Mouse (Mus musculus): ENCODE results near the gene Tmed10. TPM values are rescaled to one million over a fixed set of nuclear protein-coding genes. Genes with fewer than 3 reads are reported as not detected.

Tmed10 gene
- total and polyA plus RNA-seq, 3 experiments = 60.0 to 211 (median 70.2) TPM

Other genes with a start within 250 kb of the Tmed10 start
- 0.21 and 0.97 TPM in 2 replicates for gene Rps6kl1, start 223.6 kb downstream of the Tmed10 start, total RNA-seq (2012; rRNA removed)
- 0.36 and 0.43 TPM in 2 replicates for gene Rps6kl1, start 223.6 kb downstream of the Tmed10 start, total RNA-seq (2014; rRNA removed)
- 0.59 and 0.86 TPM in 2 replicates for gene Rps6kl1, start 223.6 kb downstream of the Tmed10 start, polyA plus RNA-seq (2012; ENCODE audit: insufficient read length, low read depth)
- gene Pgf, start 197.1 kb downstream of the Tmed10 start, total RNA-seq (2012; rRNA removed) = 0.34 and 0.50 TPM in 2 replicates
- gene Pgf, start 197.1 kb downstream of the Tmed10 start, total RNA-seq (2014; rRNA removed) = 0.64 and 0.76 TPM in 2 replicates
- gene Pgf, start 197.1 kb downstream of the Tmed10 start, polyA plus RNA-seq (2012; ENCODE audit: insufficient read length, low read depth) = 0.73 and 1.7 TPM in 2 replicates
- gene Eif2b2, start 155.4 kb downstream of the Tmed10 start, total RNA-seq (2012; rRNA removed) = 123 and 138 TPM in 2 replicates
- 83.6 and 94.9 TPM in 2 replicates for gene Eif2b2, start 155.4 kb downstream of the Tmed10 start, total RNA-seq (2014; rRNA removed)
- gene Eif2b2, start 155.4 kb downstream of the Tmed10 start, polyA plus RNA-seq (2012; ENCODE audit: insufficient read length, low read depth) = 143 and 180 TPM in 2 replicates
- gene Mlh3, start 104.2 kb downstream of the Tmed10 start, total RNA-seq (2012; rRNA removed) = 6.1 and 7.8 TPM in 2 replicates
- gene Mlh3, start 104.2 kb downstream of the Tmed10 start, total RNA-seq (2014; rRNA removed) = 8.2 and 9.8 TPM in 2 replicates
- gene Mlh3, start 104.2 kb downstream of the Tmed10 start, polyA plus RNA-seq (2012; ENCODE audit: insufficient read length, low read depth) = 6.7 and 8.3 TPM in 2 replicates
- gene Acyp1, start 86.4 kb downstream of the Tmed10 start, total RNA-seq (2012; rRNA removed) = 22.7 and 27.5 TPM in 2 replicates
- 34.0 and 37.2 TPM in 2 replicates for gene Acyp1, start 86.4 kb downstream of the Tmed10 start, total RNA-seq (2014; rRNA removed)
- 10.7 and 15.3 TPM in 2 replicates for gene Acyp1, start 86.4 kb downstream of the Tmed10 start, polyA plus RNA-seq (2012; ENCODE audit: insufficient read length, low read depth)
- gene Zc2hc1c, start 86.3 kb downstream of the Tmed10 start, total RNA-seq (2012; rRNA removed) = 0.08 and 0.13 TPM in 2 replicates
- gene Zc2hc1c, start 86.3 kb downstream of the Tmed10 start, total RNA-seq (2014; rRNA removed) = not detected in 2 replicates
- gene Zc2hc1c, start 86.3 kb downstream of the Tmed10 start, polyA plus RNA-seq (2012; ENCODE audit: insufficient read length, low read depth) = 0.13 and 0.19 TPM in 2 replicates
- 23.5 and 27.4 TPM in 2 replicates for gene Nek9, start 35.5 kb downstream of the Tmed10 start, total RNA-seq (2012; rRNA removed)
- gene Nek9, start 35.5 kb downstream of the Tmed10 start, total RNA-seq (2014; rRNA removed) = 12.7 and 15.6 TPM in 2 replicates
- 30.9 and 32.0 TPM in 2 replicates for gene Nek9, start 35.5 kb downstream of the Tmed10 start, polyA plus RNA-seq (2012; ENCODE audit: insufficient read length, low read depth)
- gene Fos, start 99.0 kb upstream of the Tmed10 start, total RNA-seq (2012; rRNA removed) = 0.17 and 0.21 TPM in 2 replicates
- 0.20 and 0.76 TPM in 2 replicates for gene Fos, start 99.0 kb upstream of the Tmed10 start, total RNA-seq (2014; rRNA removed)
- gene Fos, start 99.0 kb upstream of the Tmed10 start, polyA plus RNA-seq (2012; ENCODE audit: insufficient read length, low read depth) = 0.11 and 0.26 TPM in 2 replicates
- 86.5 and 88.9 TPM in 2 replicates for gene Jdp2, start 224.2 kb upstream of the Tmed10 start, total RNA-seq (2012; rRNA removed)
- gene Jdp2, start 224.2 kb upstream of the Tmed10 start, total RNA-seq (2014; rRNA removed) = 64.7 and 67.3 TPM in 2 replicates
- 104 and 114 TPM in 2 replicates for gene Jdp2, start 224.2 kb upstream of the Tmed10 start, polyA plus RNA-seq (2012; ENCODE audit: insufficient read length, low read depth)

All from CH12.LX (cell line).